Mouse (Mus musculus): Measurements from ENCODE around the gene Rab3gap2. TPM values are rescaled to one million over a fixed set of nuclear protein-coding genes. Genes with fewer than 3 reads are reported as not detected.

Gene Rab3gap2
- polyA plus RNA-seq, 1 experiment from 2014 or later = 26.1 TPM

MicroRNAs within 50 kb of the gene (microRNA counts, 519-probe panel; counts per million panel counts)
- microRNA mmu-miR-194 (4,763 counts per million, percentile 80 among the panel's probes with 10 or more counts), microRNA mmu-miR-664 (not detected)

Small RNAs within 50 kb of the gene (microRNA-seq; reads per million reads assigned to microRNA genes)
- 794 reads per million, percentile 77 among the genes with 10 or more reads in this experiment for gene Mir194-1
- 3,754 reads per million, percentile 89 among the genes with 10 or more reads in this experiment for gene Mir215
- gene Mir664 = 11.1 reads per million, percentile 41 among the genes with 10 or more reads in this experiment

Other genes with a start within 250 kb of the Rab3gap2 start
- gene Mark1, start 204.5 kb upstream of the Rab3gap2 start, polyA plus RNA-seq (2014; fragmentation: Nextera tagmentation; extraction: Ambion mirVana) = 2.6 and 3.3 TPM in 2 replicates
- 46.3 and 52.7 TPM in 2 replicates for gene Iars2, start 125.3 kb downstream of the Rab3gap2 start, polyA plus RNA-seq (2014; fragmentation: Nextera tagmentation; extraction: Ambion mirVana)
- gene Bpnt1, start 128.0 kb downstream of the Rab3gap2 start, polyA plus RNA-seq (2014; fragmentation: Nextera tagmentation; extraction: Ambion mirVana) = 52.3 and 52.6 TPM in 2 replicates
- gene Eprs, start 158.9 kb downstream of the Rab3gap2 start, polyA plus RNA-seq (2014; fragmentation: Nextera tagmentation; extraction: Ambion mirVana) = 143 and 149 TPM in 2 replicates